Mouse (Mus musculus) intestine, embryonic 15.5 days (tissue): ENCODE results near the gene H1foo. TPM values are rescaled to one million over a fixed set of nuclear protein-coding genes. Genes with fewer than 3 reads are reported as not detected.
A peak's percentile ranks its signal among the peaks of the same experiment; 100 is the strongest.

Experiments used
- ATAC-seq: fragments of 200-750 bp; cut with Nextera tagmentation; 2 replicates; pipeline ENCODE4 v1.8.0; 2017; ENCODE audit warnings: moderate TSS enrichment, moderate library complexity
- H3K27ac ChIP-seq: fragments of 300-500 bp; sonication (generic); 2 replicates; pipeline ENCODE4 v1.5.1; 2015; ENCODE audit warnings: mild to moderate bottlenecking, inconsistent platforms
- H3K27me3 ChIP-seq: fragments of 300-500 bp; sonication (generic); replicated peaks from 2 replicates; pipeline ENCODE4 v1.6.1; 2015; ENCODE audit warnings: inconsistent platforms
- H3K36me3 ChIP-seq: fragments of 300-500 bp; sonication (generic); 2 replicates; pipeline ENCODE4 v1.6.1; 2015; ENCODE audit warnings: inconsistent platforms
- H3K4me1 ChIP-seq: fragments of 300-500 bp; sonication (generic); replicated peaks from 2 replicates; pipeline ENCODE4 v1.6.1; 2015; ENCODE audit warnings: inconsistent platforms
- H3K4me2 ChIP-seq: fragments of 300-500 bp; sonication (generic); replicated peaks from 2 replicates; pipeline ENCODE4 v1.6.1; 2015; ENCODE audit warnings: mild to moderate bottlenecking, inconsistent platforms
- H3K4me3 ChIP-seq: fragments of 300-500 bp; sonication (generic); replicated peaks from 2 replicates; pipeline ENCODE4 v1.5.1; 2015; ENCODE audit warnings: inconsistent platforms
- H3K9ac ChIP-seq: fragments of 300-500 bp; sonication (generic); 2 replicates; pipeline ENCODE4 v1.6.1; 2015; ENCODE audit warnings: inconsistent platforms
- H3K9me3 ChIP-seq: fragments of 300-500 bp; sonication (generic); 2 replicates; pipeline ENCODE4 v1.6.1; 2016; ENCODE audit warnings: inconsistent platforms
- WGBS: fragments of 180-500 bp; shearing (Covaris S2); methylation state at CpG from one replicate; pipeline ENCODE4 v1.1.7; 2015; 5-methylcytosine and 5-hydroxymethylcytosine counted together
- polyA plus RNA-seq: library from polyadenylated mRNA; unstranded; fragments of >200 nt; fragmentation: Nextera tagmentation; extraction: Ambion mirVana; gene quantifications from 2 replicates; pipeline ENCODE4 v1.2.1, GENCODE M21; 2015

The H1foo gene
- polyA plus RNA-seq, 1 experiment from 2014 or later = not detected

DNA sequence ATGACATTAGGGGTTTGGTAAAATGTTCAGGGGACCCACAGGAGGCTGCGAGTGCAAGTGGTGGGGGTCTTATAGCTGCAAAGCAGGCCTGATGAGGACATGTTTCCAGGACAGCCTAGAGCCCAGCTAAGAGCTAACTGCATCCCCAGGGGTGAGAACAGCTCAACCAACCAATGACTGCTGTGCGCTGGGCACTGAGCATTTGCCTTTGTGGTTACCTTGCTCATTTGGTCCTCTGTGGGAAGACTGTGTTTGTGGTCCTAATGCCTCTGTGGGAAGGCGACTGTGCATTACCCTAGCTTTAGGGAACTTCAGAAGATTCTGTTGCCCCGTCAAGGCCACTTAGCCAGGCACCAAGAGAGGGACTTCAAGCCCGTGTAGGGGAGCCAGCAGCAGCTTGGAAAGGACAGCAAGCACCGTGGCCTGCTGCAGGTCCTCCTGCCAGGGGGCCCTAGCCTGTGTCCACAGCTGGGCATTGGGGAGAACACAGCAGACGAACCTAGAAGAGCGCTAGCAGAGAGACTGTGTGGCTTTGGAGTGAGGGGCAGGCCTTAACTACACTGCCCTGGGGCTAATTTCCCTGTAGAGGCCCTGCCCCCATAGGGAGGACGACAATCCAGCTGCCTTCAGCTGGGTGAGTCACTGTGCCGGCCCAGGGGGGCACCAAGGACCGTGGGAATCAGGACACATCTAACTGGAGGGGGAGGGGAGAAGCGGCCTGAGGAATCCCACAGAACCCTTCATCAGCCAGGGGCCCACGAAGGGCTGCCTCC is 46.6 kb downstream of the H1foo start:
- peaks cover 30% of the 10 kb centered on the region for H3K27me3 ChIP-seq
- H3K4me3 ChIP-seq = peak overlapping the region; percentile 71
- H3K36me3 ChIP-seq = no peaks in the 10 kb centered on the region
- peak overlapping the region; percentile 93 for H3K4me2 ChIP-seq
- WGBS = 32% methylated on average over 13 of the region's 13 CpGs
- no peak for ATAC-seq
- peaks cover 53% of the 10 kb centered on the region for H3K4me1 ChIP-seq
- no peaks in the 10 kb centered on the region for H3K9me3 ChIP-seq
- H3K27ac ChIP-seq = peak overlapping the region; percentile 70
- peak overlapping the region; percentile 46 for H3K9ac ChIP-seq

DNA sequence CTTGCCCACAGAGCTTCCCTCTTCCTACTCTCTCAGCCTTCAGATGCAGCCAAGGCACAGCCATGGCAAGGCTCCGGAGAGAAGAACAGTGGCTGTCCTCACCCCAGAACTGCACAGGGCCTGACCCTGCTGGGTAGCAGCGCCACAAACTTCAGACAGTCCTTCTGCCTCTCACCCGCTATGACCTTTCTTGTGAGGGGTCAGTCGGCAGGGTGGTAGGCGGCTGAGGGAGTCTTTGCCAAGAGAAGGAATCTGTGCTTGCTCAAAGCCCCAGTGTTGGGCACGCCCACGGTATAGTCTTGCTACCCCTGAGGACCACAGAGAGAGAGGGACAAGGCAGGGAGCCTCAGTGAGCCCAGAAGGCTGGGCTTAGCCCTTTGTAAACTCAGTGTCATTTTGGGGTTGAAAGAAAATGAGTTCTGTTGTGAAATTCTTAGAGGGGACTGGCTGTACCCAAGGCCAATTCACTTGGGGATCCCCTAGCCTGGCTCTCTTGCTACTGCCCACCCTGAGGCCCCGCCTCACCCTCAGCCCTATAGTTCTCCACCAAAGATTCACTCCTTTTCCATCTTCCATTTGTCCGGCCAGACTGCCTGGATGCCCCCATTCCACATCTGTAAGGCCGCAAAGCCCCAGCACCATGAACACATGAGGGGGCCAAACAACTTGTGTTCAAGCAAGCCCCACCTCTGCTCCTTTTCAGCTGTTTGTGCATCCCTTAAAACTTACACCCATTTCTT is 47.3 kb downstream of the H1foo start:
- peak overlapping the region; percentile 71 for H3K4me3 ChIP-seq
- peaks cover 52% of the 10 kb centered on the region for H3K4me1 ChIP-seq

DNA sequence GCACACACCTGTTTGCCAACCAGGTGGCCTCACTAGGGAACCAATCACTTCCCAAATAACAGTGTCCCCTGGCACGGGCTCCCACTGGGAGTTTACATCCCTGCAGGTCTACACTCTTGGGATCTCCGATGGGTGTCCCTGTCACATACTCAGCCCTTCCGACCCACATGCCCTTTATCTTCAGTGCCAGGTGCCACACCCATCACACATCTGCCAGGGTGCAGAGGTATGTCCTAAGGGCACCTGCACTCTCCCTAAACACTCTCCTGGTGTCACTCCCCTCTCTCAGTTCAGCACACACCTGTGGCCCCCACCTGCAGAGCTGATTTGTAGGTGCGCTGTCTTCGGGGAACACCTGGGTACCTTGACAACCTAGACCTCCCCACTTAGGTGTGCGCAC is 48.2 kb downstream of the H1foo start:
- 40% methylated on average over 6 of the region's 6 CpGs for whole genome bisulfite sequencing
- Histone ChIP-seq H3K9ac (peak overlapping the region; percentile 62), H3K27ac (0 out of 2 replicates have a peak overlapping the region, but pooled peaks have one; percentile 32), H3K9me3 (no peaks in the 10 kb centered on the region), H3K4me1 (peaks cover 54% of the 10 kb centered on the region), H3K36me3 (no peaks in the 10 kb centered on the region), H3K27me3 (peaks cover 30% of the 10 kb centered on the region), H3K4me3 (peak overlapping the region; percentile 71), H3K4me2 (peak overlapping the region; percentile 93)
- no peak for ATAC-seq

More for the DNA sequence above, 47.3 kb downstream of the H1foo start:
- no peaks in the 10 kb centered on the region for H3K9me3 ChIP-seq
- peaks cover 30% of the 10 kb centered on the region for H3K27me3 ChIP-seq
- 41% methylated on average over 10 of the region's 10 CpGs for WGBS
- no peaks in the 10 kb centered on the region for H3K36me3 ChIP-seq
- H3K4me2 ChIP-seq = peak overlapping the region; percentile 93
- no peak for ATAC-seq
- peak overlapping the region; percentile 46 for H3K9ac ChIP-seq
- peak overlapping the region; percentile 70 for H3K27ac ChIP-seq

DNA sequence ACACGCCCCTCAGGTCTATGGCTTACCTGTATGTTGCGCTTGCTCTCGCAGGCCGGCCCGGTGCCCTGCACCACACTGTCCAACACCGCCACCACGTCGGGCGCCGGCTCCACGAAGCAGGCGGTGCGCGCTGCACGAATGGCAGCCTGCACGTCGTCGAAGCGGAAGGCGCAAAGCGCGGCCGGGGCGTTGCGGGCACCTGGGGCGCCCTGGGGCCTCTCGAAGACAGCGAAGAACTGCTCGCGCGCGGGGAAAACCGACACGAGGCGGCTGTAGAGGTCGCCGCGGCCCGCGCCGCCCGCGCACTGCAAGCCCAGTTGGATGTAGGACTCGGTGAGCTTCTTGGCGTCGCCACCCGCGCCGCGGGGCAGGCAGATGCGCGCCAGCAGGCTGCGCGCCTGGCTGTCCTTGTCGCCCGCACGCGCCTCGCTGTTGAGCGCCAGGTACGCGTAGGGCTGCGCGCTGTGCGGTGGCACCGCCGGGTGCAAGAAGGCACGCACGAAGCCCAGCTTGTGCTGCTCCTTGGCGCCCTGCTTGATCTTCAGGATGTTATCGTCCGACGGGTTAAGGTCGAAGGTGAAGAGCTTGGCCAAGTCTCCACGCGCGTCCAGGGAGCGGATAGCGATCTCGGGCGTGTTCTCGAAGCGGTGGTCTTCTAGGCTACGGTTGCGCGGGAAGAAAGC is 48.9 kb downstream of the H1foo start:
- H3K4me3 ChIP-seq = peak overlapping the region; percentile 71
- H3K9ac ChIP-seq = peak overlapping the region; percentile 62
- H3K9me3 ChIP-seq = no peaks in the 10 kb centered on the region
- H3K27me3 ChIP-seq = peaks cover 30% of the 10 kb centered on the region
- no peak for ATAC-seq
- H3K27ac ChIP-seq = 0 out of 2 replicates have a peak overlapping the region, but pooled peaks have one; percentile 27
- peaks cover 58% of the 10 kb centered on the region for H3K4me1 ChIP-seq
- H3K36me3 ChIP-seq = no peaks in the 10 kb centered on the region
- peak overlapping the region; percentile 93 for H3K4me2 ChIP-seq
- WGBS = under 1% methylated on average over 86 of the region's 86 CpGs

DNA sequence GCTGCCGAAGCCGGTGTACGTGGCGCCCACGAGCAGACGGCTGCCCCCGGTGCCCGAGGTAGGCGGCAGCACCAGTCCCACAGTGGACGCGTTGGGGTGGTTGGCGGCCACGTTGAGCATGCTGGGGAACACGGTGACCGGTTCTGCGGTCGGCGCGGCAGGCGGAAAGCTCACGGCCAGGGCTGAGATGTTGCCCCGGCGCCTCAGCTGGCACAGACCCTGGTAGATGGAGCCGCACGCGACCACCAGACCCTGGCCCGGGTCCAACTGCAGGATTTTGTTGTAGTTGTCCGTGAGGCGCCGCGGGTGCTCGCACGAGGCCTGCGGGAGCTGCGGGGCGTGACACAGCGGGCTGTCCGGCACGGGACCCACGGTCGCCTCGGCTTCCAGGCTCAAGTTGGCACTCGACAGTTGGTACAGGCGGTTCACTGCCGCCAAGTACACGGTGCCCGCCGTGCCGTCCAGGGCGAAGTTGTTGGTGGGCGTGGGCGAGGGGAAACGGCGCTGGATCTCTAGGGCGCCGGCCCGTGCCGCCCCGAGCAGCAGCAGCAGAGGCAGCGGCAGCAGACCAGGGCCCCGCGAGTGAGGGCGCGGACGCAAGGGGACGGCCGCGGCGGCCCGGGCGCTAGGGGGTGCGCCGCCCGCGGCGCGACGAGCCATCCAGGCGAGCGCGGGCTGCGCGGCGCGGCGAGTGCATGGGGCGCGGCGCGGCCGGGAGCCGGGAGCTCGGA is 49.6 kb downstream of the H1foo start:
- no peak; the same call in 1 of the 2 replicates for ATAC-seq
- Histone ChIP-seq H3K4me2 (peak overlapping the region; percentile 93), H3K9ac (peak overlapping the region; percentile 62), H3K9me3 (no peaks in the 10 kb centered on the region), H3K4me3 (peak overlapping the region; percentile 71), H3K27me3 (peaks cover 30% of the 10 kb centered on the region), H3K27ac (peak overlapping the region; percentile 82), H3K36me3 (no peaks in the 10 kb centered on the region), H3K4me1 (peaks cover 58% of the 10 kb centered on the region)
- WGBS = under 1% methylated on average over 93 of the region's 93 CpGs

DNA sequence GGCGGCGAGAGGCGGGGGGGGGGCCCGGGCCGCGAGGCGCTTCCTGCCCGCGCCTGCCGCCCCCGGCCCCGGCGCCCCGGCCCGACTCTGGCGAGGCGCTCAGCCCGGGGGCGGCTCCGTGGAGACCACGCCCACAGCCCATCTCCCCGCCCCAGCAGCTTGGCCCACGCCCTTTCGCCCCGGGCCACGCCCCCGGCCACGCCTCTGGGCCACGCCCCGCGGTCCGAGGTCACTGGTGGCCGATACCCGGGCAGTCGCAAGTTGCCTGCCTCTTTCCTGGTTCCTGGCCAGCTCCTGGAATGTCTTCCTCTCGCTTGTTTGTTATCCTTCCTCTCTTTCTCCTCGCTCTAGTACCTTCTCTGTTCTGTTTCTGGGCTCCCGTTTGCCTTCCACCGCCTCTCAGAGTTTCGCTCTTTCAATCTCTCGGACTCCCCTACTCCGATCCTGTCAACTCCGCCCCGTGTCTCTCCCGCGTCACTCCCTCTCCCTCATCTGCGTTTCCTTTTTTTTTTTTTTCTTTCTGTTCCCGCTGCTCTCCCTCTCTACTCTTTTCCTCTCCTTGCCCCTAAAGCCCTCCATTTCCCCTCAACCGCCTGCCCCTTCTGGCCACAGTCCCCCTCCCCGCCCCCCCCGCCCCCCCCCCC is 50.3 kb downstream of the H1foo start, which contains the start of gene Plxnd1:
Plxnd1 (minus strand) TSS at position 129 of the 644 bp plus-strand sequence.
- H3K9me3 ChIP-seq = no peaks in the 10 kb centered on the region
- H3K4me3 ChIP-seq = peak within 1 kb of the TSS; percentile 71
- H3K9ac ChIP-seq = peak within 1 kb of the TSS; percentile 62
- under 1% methylated on average over 36 of the region's 51 CpGs for WGBS
- peak within 1 kb of the TSS; percentile 93 for H3K4me2 ChIP-seq
- peak; percentile 90 for ATAC-seq
- peaks cover 30% of the 10 kb centered on the region for H3K27me3 ChIP-seq
- peaks cover 58% of the 10 kb centered on the region for H3K4me1 ChIP-seq
- H3K27ac ChIP-seq = peak within 1 kb of the TSS; percentile 82
- no peaks in the 10 kb centered on the region for H3K36me3 ChIP-seq

DNA sequence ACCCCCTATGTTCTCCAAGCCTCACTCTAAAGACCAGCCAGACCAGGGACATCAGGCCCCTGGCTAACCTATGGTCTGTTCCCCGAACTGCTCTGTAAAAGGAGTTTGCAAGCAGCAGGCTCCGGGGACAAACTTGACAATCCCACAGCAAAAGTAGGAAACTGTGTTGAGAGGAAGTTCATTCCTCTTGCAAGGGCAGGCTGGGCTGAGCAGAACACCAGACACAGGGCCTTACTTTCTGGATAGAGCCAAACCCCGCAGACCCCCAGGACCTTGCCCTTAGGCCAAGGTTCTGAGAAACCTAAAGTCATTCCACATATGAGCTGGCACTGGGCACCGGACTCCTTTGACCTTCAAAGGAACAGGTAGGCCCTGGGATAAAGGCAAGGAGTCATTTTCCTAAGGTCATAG is 50.8 kb downstream of the H1foo start:
- H3K9me3 ChIP-seq = no peaks in the 10 kb centered on the region
- peak overlapping the region; percentile 82 for H3K27ac ChIP-seq
- peaks cover 58% of the 10 kb centered on the region for H3K4me1 ChIP-seq
- H3K9ac ChIP-seq = no peak overlapping the region
- WGBS = 57% methylated on average over 4 of the region's 4 CpGs
- H3K4me3 ChIP-seq = 0 out of 2 replicates have a peak overlapping the region, but pooled peaks have one; percentile 71
- no peaks in the 10 kb centered on the region for H3K36me3 ChIP-seq
- ATAC-seq = peak; percentile 1; the same call in 1 of the 2 replicates
- peak overlapping the region; percentile 93 for H3K4me2 ChIP-seq
- peaks cover 30% of the 10 kb centered on the region for H3K27me3 ChIP-seq

DNA sequence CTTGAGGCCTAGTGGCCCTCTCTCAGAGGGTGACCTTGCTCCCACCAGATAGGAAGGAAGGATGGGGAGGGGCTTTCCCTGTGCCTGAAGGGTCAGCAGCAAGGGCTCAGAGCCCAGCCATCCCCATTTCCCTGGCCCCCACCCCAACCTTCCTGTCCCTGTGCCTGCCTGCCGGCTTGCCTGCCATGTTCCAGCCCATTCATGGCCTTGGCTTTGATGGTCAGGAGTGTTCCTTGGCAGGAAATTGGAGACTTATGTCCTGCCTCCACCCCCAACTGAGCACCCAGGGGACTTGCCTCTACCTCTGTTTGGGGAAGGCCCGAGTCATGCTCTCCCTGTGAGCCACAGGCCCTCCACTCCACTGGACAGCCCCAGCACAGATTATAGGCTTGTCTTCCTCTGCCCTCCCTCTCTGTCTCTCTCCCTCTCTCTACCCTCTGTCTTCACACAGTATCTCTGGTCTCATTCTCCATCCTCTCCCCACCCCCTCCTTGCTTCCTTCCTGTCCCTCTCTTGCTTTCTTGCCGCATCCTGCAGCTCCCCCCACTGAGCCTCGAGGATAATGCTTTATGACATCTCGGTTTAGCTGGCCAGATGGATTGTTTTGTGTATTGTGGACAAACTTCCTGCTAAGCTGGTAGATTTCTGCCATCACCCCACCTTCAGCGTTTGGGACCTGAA is 51.6 kb downstream of the H1foo start:
- Histone ChIP-seq H3K36me3 (no peaks in the 10 kb centered on the region), H3K27me3 (peaks cover 27% of the 10 kb centered on the region), H3K9me3 (no peaks in the 10 kb centered on the region), H3K27ac (peak overlapping the region; percentile 82), H3K4me2 (0 out of 2 replicates have a peak overlapping the region, but pooled peaks have one; percentile 93), H3K4me1 (peaks cover 52% of the 10 kb centered on the region), H3K9ac (no peak overlapping the region), H3K4me3 (no peak overlapping the region)
- WGBS = 37% methylated on average over 6 of the region's 6 CpGs
- no peak for ATAC-seq

DNA sequence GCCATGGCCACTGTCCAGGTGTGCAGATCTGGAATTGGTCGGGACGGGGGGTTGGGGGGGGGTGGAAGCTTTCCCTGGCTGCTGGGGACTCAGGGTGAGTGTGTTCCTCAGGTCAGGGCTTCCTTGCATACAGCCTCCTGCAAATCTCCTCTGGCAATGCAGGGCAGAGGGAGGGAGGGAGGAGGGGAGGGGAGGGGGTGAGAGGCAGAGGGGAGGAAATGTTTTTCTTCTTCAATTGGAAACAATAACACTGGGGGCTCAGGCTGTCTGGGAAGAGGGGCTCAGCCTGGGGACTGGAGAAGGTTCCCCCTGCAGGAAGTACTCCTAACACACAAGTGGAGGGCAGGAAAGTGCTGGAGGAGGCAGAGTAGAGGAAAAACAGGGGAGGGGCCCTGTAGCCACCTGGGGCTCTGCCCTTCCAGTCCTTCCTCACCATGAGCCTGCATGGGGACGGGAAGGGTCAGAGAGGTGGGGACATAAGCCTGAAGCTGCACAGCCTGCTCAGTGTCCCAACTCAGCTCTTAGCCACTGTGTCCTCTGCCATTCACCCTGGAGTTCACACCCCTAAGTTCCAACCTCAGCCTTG is 53.1 kb downstream of the H1foo start:
- no peak for ATAC-seq
- H3K9ac ChIP-seq = no peak overlapping the region
- no peaks in the 10 kb centered on the region for H3K36me3 ChIP-seq
- H3K4me1 ChIP-seq = peaks cover 40% of the 10 kb centered on the region
- H3K27me3 ChIP-seq = peaks cover 13% of the 10 kb centered on the region
- no peak overlapping the region for H3K4me3 ChIP-seq
- peak overlapping the region; percentile 82 for H3K27ac ChIP-seq
- no peaks in the 10 kb centered on the region for H3K9me3 ChIP-seq
- H3K4me2 ChIP-seq = no peak overlapping the region
- 22% methylated on average over 3 of the region's 3 CpGs for whole genome bisulfite sequencing

DNA sequence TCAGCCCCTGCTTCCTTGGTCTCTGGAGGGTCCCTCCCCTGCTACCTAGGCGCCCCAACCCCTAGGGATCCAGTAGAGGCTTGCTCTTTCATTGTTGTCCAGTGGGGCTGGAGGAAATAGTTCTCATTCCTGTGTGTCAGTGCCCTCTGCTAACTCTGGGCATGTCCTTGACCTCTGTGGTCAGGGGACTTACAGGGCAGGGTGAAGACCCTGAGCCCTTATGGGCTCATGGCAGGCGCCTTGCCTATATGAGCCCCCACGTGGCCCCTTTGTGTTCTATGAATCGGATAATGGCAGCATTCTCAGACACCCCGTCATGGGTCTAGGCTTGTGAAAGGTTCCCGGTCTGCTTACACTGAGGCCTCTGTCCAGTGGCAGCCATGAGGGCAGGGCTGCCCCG is 54.0 kb downstream of the H1foo start:
- H3K4me1 ChIP-seq = peaks cover 32% of the 10 kb centered on the region
- WGBS = 85% methylated on average over 7 of the region's 7 CpGs
- H3K4me2 ChIP-seq = no peak overlapping the region
- no peaks in the 10 kb centered on the region for H3K36me3 ChIP-seq
- H3K4me3 ChIP-seq = no peak overlapping the region
- ATAC-seq = no peak
- H3K9ac ChIP-seq = no peak overlapping the region
- no peaks in the 10 kb centered on the region for H3K9me3 ChIP-seq
- peak overlapping the region; percentile 51; the same call in 1 of the 2 replicates for H3K27ac ChIP-seq
- peaks cover 3% of the 10 kb centered on the region for H3K27me3 ChIP-seq
